Mouse (Mus musculus): ENCODE results near the gene Ccr5.

GRCm38 (mm10) chr9:124146307-124146706 is 25.0 kb downstream of the Ccr5 start:
- TF ChIP-seq GATA1 (IDR thresholded peaks at IDR 0.05; ENCODE audit: low read length) (no peak), TAL1 (IDR thresholded peaks at IDR 0.05; ENCODE audit: low read length) (no peak)
